Mouse (Mus musculus) MEL-GATA-1-ER (cell line): ENCODE data around the gene Spry1.

ENCODE experiments used
- DNase-seq: peaks from one replicate; pipeline ENCODE4 v3.0.0-alpha.2; 2012; ENCODE audit warnings: low read depth; ENCODE audit errors: extremely low read depth

Gene Spry1

GRCm38 (mm10) chr3:37641796-37642680 lies 2.3 kb downstream of the Spry1 start:
- no peak for DNase-seq

DNA sequence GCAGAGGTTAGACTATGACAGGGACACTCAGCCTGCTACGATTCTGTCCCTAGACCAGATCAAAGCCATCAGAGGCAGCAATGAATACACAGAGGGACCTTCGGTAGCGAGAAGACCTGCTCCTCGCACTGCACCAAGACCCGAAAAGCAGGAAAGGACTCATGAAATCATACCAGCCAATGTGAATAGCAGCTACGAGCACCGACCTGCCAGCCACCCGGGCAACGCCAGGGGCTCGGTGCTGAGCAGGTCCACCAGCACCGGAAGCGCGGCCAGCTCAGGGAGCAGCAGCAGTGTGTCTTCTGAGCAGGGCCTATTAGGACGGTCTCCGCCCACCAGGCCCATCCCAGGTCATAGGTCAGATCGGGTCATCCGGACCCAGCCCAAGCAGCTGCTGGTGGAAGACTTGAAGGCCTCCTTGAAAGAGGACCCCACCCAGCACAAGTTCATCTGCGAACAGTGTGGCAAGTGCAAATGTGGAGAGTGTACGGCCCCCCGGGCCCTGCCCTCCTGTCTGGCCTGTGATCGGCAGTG lies 3.0 kb downstream of the Spry1 start:
- DNase-seq, result no peak

DNA sequence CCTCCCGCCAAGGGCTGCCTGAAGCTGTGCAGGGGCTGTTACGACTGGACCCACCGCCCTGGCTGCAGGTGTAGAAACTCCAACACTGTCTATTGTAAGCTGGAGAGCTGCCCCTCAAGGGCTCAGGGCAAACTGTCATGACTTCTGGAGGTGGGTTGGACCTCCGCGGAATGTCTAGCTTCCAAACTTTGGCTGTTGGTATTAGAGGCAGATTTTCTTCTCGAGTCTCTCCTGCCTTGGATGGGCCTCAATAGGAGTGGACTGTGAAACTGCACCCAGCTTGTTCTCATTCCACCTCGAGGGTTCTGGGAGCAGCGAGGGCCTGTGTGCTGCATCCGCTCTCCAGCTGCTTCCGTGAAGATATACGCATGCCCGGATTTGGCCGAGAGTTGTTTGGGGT lies 3.7 kb downstream of the Spry1 start:
- DNase-seq, result no peak

- DNase-seq, result no peak
Observed at GRCm38 (mm10) chr3:37643903-37644302, 4.2 kb downstream of the Spry1 start.

DNA sequence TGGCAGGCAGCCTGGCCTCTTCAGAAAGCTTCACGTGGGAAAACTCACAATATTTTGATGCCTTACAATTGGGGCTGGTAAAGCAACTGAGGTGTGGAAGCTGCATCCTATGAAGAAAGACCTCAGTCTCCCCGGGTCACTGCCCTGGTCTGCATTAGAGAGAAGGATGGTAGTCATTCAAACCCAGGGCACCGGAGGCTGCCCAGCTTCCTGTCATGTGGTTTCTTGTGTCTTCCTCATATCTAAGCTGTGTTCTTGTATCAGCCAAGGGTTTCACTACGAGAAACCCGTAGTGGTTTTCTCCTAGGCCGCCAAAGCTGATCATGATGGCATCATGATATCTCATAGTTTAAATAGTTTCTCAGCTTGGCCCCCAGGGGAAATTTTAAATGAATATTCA lies 5.3 kb downstream of the Spry1 start:
- DNase-seq, result no peak

- DNase-seq, result no peak
Observed at GRCm38 (mm10) chr3:37646221-37646620, 6.5 kb downstream of the Spry1 start.

DNA sequence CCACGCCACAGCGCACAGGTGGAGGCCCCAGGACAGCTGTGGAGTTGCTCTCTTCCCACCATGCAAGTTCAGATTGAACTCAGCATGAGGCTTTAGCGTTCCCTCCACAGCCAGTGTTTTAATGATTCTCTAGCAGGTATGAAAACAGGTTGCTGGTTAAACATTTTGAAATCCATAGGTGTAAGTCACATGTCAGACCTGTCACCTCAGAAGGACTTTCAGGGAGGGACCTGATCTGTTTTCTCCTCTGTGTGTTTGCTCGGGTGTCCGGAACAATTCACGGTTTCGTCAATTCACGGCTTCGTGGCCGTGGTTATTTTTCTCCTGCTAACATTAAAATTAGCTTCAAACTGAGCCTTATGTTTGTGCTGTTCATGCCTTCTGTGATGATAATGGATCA lies 7.5 kb downstream of the Spry1 start:
- no peak for DNase-seq

DNA sequence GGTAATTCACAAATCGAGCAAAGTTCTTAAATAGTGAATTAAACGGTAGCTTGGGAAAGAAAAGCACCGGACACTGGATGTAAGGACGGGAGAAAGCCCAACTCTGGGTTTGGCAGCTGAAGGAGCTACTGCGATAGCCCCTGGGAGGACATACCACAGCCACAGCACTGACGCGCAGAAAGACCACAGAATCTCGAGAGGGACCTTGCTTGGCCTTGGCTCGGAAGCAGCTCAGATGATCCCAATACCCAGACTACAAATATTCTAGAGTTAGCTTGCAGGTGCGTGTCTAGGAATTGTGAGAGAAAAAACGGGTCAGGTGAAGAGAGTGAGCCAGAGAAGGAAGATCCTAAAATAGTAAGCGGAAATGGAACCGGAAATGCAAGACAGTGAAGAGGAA lies 8.5 kb downstream of the Spry1 start:
- no peak for DNase-seq

DNA sequence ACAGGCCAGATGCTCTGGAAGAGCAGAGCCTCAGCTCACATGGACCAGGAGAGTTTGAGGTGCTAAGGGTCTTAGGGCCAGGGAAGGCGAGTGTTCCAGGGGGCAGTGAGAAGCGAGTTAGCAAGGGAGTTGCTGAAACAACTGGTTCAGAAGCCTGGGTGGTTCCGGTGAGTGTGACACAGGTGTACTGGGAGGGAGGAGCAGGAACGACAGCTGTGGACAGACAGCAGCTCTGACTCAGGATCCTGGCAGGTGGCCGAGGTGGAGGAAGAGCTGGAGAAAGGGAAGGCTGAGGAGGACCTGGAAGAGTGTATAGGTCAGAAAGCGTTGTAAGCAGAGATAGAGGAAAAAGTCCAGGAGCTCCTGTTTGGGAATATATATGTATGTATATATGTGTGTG lies 9.5 kb downstream of the Spry1 start:
- DNase-seq, result no peak

GRCm38 (mm10) chr3:37652537-37652936 lies 12.8 kb downstream of the Spry1 start:
- DNase-seq, result no peak

DNA sequence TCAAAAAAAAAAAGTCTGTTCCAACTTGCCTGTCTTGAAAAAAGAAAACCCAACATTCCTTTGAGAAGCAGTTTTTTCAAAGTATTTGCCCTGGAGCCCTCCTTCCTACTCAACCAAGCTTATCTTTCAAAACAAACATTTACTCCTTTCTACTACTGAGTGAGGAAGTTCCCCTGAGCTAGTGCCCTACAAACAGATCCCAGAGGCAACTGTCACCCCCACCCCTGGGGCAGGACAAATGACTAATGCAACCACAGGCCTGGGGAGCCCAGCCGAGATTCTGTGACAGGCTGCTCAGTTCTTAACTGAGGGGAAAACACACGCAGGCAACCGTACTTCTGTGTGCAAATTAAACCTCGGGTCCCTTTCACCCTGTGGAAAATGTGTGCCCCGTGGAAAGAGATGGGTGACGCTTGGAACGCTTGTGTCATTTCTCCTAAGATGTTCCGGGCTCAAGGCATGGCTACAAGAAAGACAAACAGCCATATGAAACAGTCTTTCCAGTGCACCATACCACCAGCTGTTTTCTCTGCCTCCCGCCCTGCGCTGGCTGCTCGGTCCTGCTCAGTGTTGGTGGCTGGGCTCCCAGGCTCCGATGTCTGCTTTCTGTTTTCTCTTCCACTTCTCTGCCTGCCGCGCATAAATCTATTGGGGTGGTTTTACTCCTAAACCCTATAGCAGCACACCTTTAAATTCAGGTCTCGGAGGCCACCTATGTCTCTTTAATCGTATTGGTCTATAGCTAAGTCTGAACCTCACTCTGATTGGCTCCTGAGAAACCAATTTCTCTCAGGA lies 14.4 kb downstream of the Spry1 start:
- peak; percentile 79 for DNase-seq

- no peak for DNase-seq
Observed at GRCm38 (mm10) chr3:37654787-37655186, 15.0 kb downstream of the Spry1 start.

- no peak for DNase-seq
Observed at GRCm38 (mm10) chr3:37655933-37656633, 16.3 kb downstream of the Spry1 start.

- no peak for DNase-seq
Observed at GRCm38 (mm10) chr3:37657009-37657408, 17.3 kb downstream of the Spry1 start.

DNA sequence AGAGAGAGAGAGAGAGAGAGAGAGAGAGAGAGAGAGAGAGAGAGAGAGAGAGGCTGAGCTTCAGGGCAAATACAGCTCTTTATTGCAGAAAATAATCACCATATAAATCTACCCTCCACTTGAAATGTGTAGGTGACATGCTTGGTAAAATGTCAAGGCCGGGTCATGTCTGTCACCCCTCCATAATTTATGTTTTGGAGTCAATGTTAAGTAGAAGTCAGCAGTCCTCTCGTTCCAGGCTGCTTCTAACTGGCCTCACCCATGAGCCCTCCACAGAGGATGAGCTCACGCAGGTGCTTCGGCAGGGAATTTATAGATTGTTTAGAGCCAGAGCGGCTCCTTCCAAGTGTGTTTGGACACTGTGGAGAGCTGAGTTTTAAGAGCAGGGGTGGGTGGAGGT lies 18.4 kb downstream of the Spry1 start:
- no peak for DNase-seq

GRCm38 (mm10) chr3:37659621-37660020 lies 19.9 kb downstream of the Spry1 start:
- peak; percentile 96 for DNase-seq

DNA sequence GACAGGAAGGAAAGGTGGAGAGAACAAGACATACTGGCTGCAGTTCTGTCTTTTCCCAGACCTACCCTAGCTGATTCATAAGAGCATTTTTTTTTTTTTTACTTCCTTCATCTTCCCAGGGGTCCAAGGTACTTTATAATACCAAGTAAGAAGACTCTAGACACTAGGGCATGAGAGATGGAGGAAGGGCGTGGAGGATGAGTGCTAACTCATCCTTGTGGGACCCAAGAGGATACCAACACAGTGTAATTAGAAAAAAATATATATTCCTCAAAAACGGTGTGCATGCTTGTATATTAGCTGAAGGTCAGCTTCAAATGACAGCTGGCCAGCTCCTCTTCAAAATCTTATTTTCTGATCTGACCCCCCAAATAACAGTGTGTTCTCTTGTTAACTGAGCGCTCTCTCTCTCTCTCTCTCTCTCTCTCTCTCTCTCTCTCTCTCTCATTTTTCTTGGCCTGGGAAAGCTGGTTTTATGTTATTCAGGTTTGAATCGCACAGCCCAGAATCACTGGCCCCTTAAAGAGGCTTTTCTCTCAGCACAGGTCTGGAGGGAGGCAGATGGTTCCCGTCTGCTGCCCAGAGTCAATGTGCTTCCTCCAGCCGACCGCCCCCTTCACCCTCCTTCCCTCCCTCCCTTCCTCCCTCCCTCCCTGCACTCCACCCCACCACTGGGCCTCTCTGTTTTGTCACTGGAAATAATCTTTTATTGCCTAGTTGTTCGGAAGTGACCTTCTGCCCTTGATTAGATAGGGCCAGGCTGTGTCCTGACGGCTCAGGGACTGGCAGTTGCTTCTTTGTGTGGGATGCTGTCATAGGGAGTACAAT lies 26.8 kb downstream of the Spry1 start:
- no peak for DNase-seq

- DNase-seq, result no peak
Observed at GRCm38 (mm10) chr3:37667119-37667467, 27.3 kb downstream of the Spry1 start.

DNA sequence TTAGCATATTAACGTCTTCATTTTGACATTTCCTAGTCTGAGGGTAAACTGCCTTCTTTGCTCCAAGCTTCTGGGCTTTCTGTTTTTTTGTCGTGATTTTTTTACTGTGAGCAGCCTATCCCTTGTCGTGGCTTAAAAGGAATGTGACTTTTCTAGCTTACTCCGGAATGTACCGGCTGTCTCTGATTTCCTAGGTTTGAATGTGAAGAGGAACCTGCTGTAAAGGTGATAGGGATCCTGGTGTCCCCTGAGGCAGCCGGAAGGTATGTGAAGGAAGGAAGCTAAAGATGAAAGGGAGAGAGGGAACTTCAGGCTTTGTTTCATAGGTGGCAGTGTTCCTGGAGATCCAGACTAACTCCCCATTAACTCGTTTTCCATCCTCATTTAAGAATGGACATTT lies 28.0 kb downstream of the Spry1 start:
- DNase-seq, result no peak

GRCm38 (mm10) chr3:37668652-37669051 lies 28.9 kb downstream of the Spry1 start:
- DNase-seq, result peak; percentile 95

DNA sequence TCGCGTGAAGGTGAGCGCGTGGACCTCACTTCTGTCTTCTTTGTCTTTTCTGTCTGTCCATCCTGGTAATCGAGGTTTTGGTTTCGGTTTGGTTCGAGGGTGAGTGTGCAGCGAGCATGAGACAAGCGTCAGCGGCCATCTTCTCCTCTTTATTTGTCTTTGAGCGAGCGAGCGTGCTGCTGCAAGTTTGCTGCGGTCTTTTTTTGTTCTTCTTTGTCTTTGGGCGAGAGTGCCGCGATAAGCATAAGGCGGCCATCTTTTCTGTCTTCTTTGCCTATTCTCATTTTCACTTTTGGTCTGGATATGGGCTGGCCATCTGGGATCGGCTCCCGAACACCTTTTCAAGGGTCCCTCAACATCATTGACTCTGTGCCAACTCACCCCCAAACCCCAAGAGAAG lies 29.4 kb downstream of the Spry1 start:
- no peak for DNase-seq
